Mouse (Mus musculus): ENCODE data around the gene Ugt2b34. TPM values are rescaled to one million over a fixed set of nuclear protein-coding genes. Genes with fewer than 3 reads are reported as not detected.

Ugt2b34 gene
- polyA plus RNA-seq, 1 experiment from 2014 or later = 57.5 TPM

GRCm38 (mm10) chr5:86889933-86890332, 16.8 kb downstream of the Ugt2b34 start:
- peak; percentile 69 for TF ChIP-seq CTCF (IDR thresholded peaks at IDR 0.05; ENCODE audit: low read depth)
- WGBS = 52% methylated on average over 1 of the region's 1 CpGs
- no peak for ATAC-seq
- H3K27me3 ChIP-seq (replicated peaks; ENCODE audit: control insufficient read depth, insufficient read depth, low read length) = no peaks in the 10 kb centered on the region
- H3K4me2 ChIP-seq (replicated peaks; ENCODE audit: low read depth) = no peak overlapping the region
- H3K4me3 ChIP-seq (ENCODE audit: low read depth, low read length) = no peak overlapping the region
- H3K9ac ChIP-seq (ENCODE audit: low read depth, low read length) = no peak overlapping the region
- 0 out of 2 replicates have a peak, but pooled peaks cover 3% of the 10 kb centered on the region for H3K4me1 ChIP-seq (replicated peaks; ENCODE audit: control insufficient read depth, insufficient read depth, low read length)
- H3K9me3 ChIP-seq (ENCODE audit: control insufficient read depth) = peaks cover 4% of the 10 kb centered on the region; the same call in 1 of the 2 replicates
- H3K36me3 ChIP-seq (ENCODE audit: control insufficient read depth, insufficient read depth) = peaks cover 13% of the 10 kb centered on the region
- H3K27ac ChIP-seq (ENCODE audit: low read depth, low read length) = no peak overlapping the region

GRCm38 (mm10) chr5:86888420-86888819, 18.3 kb downstream of the Ugt2b34 start:
- Histone ChIP-seq H3K9me3 (ENCODE audit: control insufficient read depth) (no peaks in the 10 kb centered on the region), H3K27ac (ENCODE audit: low read depth, low read length) (no peak overlapping the region), H3K4me2 (replicated peaks; ENCODE audit: low read depth) (no peak overlapping the region), H3K4me1 (replicated peaks; ENCODE audit: control insufficient read depth, insufficient read depth, low read length) (0 out of 2 replicates have a peak, but pooled peaks cover 3% of the 10 kb centered on the region), H3K9ac (ENCODE audit: low read depth, low read length) (no peak overlapping the region), H3K36me3 (ENCODE audit: control insufficient read depth, insufficient read depth) (peaks cover 6% of the 10 kb centered on the region; the same call in 1 of the 2 replicates), H3K4me3 (ENCODE audit: low read depth, low read length) (no peak overlapping the region), H3K27me3 (replicated peaks; ENCODE audit: control insufficient read depth, insufficient read depth, low read length) (no peaks in the 10 kb centered on the region)
- ATAC-seq = no peak
- TF ChIP-seq CTCF (IDR thresholded peaks at IDR 0.05; ENCODE audit: low read depth) = no peak
- WGBS = 56% methylated on average over 1 of the region's 1 CpGs

- Histone ChIP-seq H3K9me3 (ENCODE audit: control insufficient read depth) (no peaks in the 10 kb centered on the region), H3K27me3 (replicated peaks; ENCODE audit: control insufficient read depth, insufficient read depth, low read length) (no peaks in the 10 kb centered on the region), H3K27ac (ENCODE audit: low read depth, low read length) (no peak overlapping the region), H3K36me3 (ENCODE audit: control insufficient read depth, insufficient read depth) (peaks cover 6% of the 10 kb centered on the region; the same call in 1 of the 2 replicates), H3K4me1 (replicated peaks; ENCODE audit: control insufficient read depth, insufficient read depth, low read length) (0 out of 2 replicates have a peak, but pooled peaks cover 3% of the 10 kb centered on the region), H3K9ac (ENCODE audit: low read depth, low read length) (no peak overlapping the region), H3K4me2 (replicated peaks; ENCODE audit: low read depth) (no peak overlapping the region), H3K4me3 (ENCODE audit: low read depth, low read length) (no peak overlapping the region)
- WGBS = 40% methylated on average over 1 of the region's 1 CpGs
- no peak for ATAC-seq
- no peak for TF ChIP-seq CTCF (IDR thresholded peaks at IDR 0.05; ENCODE audit: low read depth)
These were observed 19.7 kb downstream of the Ugt2b34 start for GRCm38 (mm10) chr5:86887081-86887480.

GRCm38 (mm10) chr5:86886620-86887019, 20.1 kb downstream of the Ugt2b34 start:
- 25% methylated on average over 3 of the region's 3 CpGs for WGBS
- no peaks in the 10 kb centered on the region for H3K27me3 ChIP-seq (replicated peaks; ENCODE audit: control insufficient read depth, insufficient read depth, low read length)

GRCm38 (mm10) chr5:86871877-86872276, 34.9 kb downstream of the Ugt2b34 start:
- 24% methylated on average over 1 of the region's 1 CpGs for WGBS
- Histone ChIP-seq H3K4me2 (replicated peaks; ENCODE audit: low read depth) (no peak overlapping the region), H3K4me3 (ENCODE audit: low read depth, low read length) (no peak overlapping the region), H3K27ac (ENCODE audit: low read depth, low read length) (no peak overlapping the region), H3K9me3 (ENCODE audit: control insufficient read depth) (no peaks in the 10 kb centered on the region), H3K4me1 (replicated peaks; ENCODE audit: control insufficient read depth, insufficient read depth, low read length) (no peaks in the 10 kb centered on the region), H3K36me3 (ENCODE audit: control insufficient read depth, insufficient read depth) (no peaks in the 10 kb centered on the region), H3K27me3 (replicated peaks; ENCODE audit: control insufficient read depth, insufficient read depth, low read length) (no peaks in the 10 kb centered on the region), H3K9ac (ENCODE audit: low read depth, low read length) (no peak overlapping the region)
- no peak for TF ChIP-seq CTCF (IDR thresholded peaks at IDR 0.05; ENCODE audit: low read depth)
- ATAC-seq = no peak

More at GRCm38 (mm10) chr5:86886620-86887019, 20.1 kb downstream of the Ugt2b34 start:
- Histone ChIP-seq H3K4me1 (replicated peaks; ENCODE audit: control insufficient read depth, insufficient read depth, low read length) (0 out of 2 replicates have a peak, but pooled peaks cover 3% of the 10 kb centered on the region), H3K9ac (ENCODE audit: low read depth, low read length) (no peak overlapping the region), H3K9me3 (ENCODE audit: control insufficient read depth) (no peaks in the 10 kb centered on the region), H3K4me3 (ENCODE audit: low read depth, low read length) (no peak overlapping the region), H3K27ac (ENCODE audit: low read depth, low read length) (no peak overlapping the region), H3K4me2 (replicated peaks; ENCODE audit: low read depth) (no peak overlapping the region), H3K36me3 (ENCODE audit: control insufficient read depth, insufficient read depth) (peaks cover 6% of the 10 kb centered on the region; the same call in 1 of the 2 replicates)
- ATAC-seq = no peak
- peak; percentile 68 for TF ChIP-seq CTCF (IDR thresholded peaks at IDR 0.05; ENCODE audit: low read depth)

- no peak for ATAC-seq
- no peak for TF ChIP-seq CTCF (IDR thresholded peaks at IDR 0.05; ENCODE audit: low read depth)
- 61% methylated on average over 3 of the region's 3 CpGs for WGBS
- H3K27ac ChIP-seq (ENCODE audit: low read depth, low read length) = no peak overlapping the region
- no peak overlapping the region for H3K4me3 ChIP-seq (ENCODE audit: low read depth, low read length)
- no peaks in the 10 kb centered on the region for H3K9me3 ChIP-seq (ENCODE audit: control insufficient read depth)
- H3K4me2 ChIP-seq (replicated peaks; ENCODE audit: low read depth) = no peak overlapping the region
- no peaks in the 10 kb centered on the region for H3K27me3 ChIP-seq (replicated peaks; ENCODE audit: control insufficient read depth, insufficient read depth, low read length)
- no peak overlapping the region for H3K9ac ChIP-seq (ENCODE audit: low read depth, low read length)
- no peaks in the 10 kb centered on the region for H3K36me3 ChIP-seq (ENCODE audit: control insufficient read depth, insufficient read depth)
- H3K4me1 ChIP-seq (replicated peaks; ENCODE audit: control insufficient read depth, insufficient read depth, low read length) = no peaks in the 10 kb centered on the region
These were observed 48.4 kb downstream of the Ugt2b34 start for GRCm38 (mm10) chr5:86858336-86858735.
